Mouse (Mus musculus): ENCODE data around the gene Gm20403.
"Not testable (repeated sequence)": the region's sequence is repeated elsewhere in the genome, so short reads cannot be mapped to it uniquely, and the experiment has no call there.

The Gm20403 gene

DNA sequence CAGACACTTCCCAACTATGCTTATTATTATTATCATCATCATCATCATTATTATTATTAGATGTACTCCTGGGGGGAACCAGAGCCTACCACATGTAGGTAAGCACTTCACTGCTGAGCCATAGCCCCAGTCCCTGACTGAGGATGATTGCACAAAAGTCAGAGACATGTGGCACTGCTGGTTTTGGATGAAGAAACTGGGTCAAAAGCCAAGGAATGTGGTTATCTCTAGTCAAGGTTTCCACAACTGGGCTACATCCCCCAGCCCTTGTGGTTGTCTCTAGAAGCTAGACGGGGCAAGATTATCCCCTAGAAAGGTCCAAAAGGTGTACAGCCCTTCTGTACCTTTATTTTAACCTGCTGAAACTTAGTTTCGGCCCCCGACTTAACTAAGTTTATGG is 6.5 kb upstream of the Gm20403 start:
- DNase-seq, result no peak

DNA sequence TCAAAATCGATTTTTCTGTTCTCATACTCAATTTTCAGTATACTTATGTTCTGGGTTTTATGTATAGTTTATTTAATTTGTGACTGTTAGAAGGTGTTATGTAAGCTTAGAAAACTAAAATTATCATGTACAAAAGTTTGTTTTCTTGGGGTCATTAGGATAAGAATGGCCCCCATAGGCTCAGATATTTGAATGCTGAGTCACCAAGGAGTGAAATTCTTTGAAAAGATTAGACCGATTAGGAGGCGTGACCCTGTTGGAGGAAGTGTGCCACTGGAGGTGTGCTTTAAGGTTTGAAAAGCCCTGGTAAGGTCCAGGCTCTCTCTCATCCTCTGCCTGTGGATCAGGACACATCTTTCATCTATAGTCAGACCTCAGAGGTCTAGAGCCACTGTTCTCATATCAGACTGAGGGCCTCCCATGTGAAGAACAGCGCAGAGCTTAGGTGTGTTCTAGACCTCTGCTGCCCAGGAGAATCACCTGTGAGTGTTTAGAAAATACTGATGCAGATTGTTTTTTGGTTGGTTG is 2.1 kb upstream of the Gm20403 start:
- DNase-seq, result no peak

DNA sequence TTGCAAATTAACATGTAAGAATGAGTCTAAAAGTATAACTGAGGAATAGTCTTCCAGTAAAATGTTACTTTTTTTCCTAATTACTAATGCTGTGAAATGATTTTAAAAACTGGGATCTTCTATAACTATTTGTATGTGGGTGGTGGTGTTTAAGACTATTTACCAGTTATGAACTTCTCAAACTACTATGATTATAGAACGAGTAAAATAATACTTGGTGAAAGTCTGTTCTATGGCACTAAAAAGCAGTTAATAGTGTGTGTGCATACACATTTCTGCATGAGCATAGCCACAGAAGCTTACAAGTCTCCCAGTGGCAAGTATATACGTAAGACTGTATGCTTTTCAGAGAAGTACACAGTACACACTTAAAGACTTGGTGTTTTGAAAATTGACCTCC is 827 bp upstream of the Gm20403 start:
- DNase-seq, result no peak

DNA sequence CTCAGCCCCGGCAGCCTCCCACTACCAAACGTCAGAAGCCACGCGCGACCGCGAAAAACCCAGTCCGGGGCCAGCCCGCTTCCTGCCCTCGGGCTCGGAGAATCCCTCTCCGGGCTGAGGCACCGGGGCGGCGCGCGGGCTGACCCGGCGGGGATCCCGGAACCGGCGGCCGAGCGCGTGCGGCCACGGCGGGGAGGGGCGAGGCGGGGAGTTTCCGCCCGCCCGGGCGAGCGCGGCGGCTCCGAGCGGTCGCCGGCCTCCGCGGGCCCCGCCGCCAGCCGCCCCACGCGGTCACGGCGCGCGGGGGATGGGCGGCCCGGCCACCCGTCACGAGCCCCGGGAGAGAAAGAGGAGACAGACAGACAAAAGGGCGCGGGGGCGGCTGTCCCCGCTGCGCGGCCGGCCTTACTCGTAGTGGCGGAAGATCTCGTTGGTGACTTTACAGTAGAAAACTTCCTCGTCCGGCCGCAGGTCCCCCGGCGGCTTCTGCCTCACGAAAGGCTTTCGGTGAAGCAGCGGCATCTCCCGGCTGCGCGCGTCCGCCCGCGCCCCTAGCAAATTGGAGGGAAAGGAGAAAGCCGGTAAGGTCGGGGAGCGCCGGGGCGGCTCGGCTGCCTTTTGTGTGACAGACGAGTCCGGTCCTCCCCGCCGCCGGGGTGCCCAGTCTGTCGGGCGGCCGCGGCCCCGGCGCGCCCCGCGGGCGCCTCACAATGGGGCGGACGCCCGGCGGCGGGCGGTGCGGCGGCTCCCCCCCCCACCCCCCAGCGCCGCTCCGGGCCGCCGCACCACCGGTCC is 875 bp downstream of the Gm20403 start:
- peak; percentile 44 for DNase-seq

DNA sequence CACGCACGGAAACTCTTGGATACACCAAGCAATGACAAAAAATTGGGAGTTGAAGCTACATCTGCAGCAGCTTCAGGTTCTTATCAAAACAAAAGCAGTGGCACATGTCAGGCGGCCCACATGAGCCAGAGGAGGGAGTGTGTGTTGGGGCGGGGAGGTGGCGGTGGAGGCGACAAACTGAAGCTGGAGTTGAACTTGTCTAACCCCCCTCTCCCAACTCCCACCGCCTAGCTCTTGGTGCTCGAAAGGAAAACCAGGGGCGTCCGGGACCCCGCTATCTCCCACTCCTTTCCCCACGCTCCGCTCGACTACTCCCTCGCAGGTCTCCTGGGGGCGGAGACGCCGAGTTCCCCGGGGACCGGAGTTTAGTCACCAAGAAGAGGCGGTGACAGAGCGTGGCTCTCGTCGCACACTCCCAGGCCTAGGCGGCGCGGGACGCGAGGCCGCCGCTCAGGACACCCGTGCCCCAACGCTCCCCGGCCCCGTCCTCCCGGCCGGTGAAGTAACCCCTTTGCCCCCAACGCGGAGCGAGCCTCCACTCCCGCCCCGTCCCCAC is 1.6 kb downstream of the Gm20403 start:
- DNase-seq, result peak; percentile 40

DNA sequence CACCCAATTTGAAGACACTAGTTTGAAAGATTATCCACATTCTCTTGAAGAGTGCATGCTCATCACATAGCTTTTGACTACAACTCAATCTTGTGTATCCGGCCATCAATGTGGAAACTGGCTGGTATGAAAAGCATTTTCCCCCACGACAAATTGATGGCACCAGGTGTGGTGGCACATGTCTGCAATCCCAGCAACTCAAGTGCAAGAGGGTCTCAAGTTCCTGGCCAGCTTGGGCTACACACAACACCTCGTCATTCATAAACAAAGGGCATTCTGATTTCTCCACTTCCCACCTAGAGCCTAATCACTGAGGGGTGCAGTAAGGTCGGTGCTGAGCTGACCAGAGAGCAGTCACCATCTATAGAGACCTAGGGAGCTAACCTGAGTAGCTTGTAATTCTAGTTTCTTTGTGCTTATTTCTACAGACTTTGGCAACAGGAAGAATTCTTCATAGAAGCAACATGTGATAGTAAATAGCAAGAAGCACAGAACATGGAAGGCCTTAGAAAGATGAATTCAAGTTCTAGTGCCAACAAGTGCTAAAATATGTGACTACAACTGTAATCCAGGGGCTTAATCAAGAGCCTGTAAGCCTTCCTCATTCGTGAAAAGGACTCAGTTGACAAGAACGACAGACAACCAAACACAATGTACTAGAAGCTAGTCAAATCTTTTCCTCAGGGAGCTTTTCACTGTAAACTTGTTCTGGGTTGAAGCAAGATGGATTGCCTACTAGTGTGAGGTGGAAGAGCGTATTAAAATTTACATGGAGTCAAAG is 3.2 kb downstream of the Gm20403 start:
- DNase-seq, result no peak

DNA sequence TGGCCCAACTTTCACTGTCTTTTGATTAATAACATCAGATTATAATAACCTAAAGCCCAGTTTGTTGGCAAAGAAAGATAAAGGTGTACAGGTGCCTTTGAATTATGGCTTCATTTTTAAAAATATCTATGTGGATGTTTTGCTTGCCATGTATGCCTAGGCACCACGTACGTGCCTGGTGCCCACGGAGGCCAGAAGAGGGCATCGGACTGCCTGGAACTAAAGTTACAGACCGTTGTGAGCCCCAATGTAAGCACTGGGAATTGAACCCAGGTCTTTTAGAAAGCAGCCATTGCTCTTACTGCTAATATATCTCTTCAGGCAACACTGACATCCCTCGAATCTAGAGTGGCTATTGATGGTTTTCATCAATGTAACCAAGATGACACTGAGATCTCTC is 4.4 kb downstream of the Gm20403 start:
- no peak for DNase-seq

DNA sequence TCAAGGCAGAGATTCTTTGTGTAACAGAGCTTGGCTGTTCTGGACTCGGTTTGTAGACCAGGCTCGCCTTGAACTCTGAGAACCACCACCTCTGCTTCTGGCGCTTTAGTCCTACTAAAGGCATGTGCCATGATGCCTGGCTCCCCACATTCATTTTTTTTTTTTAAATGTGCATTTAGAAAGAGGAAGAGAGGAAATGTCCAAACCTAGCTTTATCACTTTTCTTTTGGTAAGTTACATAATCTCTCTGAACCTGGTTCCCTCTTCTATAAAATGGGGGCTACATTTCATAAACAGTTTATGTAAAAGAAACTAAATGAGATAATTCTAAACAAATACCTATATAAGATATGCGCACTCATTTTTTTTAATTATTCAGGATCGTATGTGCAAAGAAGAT is 5.4 kb downstream of the Gm20403 start:
- no peak for DNase-seq

DNA sequence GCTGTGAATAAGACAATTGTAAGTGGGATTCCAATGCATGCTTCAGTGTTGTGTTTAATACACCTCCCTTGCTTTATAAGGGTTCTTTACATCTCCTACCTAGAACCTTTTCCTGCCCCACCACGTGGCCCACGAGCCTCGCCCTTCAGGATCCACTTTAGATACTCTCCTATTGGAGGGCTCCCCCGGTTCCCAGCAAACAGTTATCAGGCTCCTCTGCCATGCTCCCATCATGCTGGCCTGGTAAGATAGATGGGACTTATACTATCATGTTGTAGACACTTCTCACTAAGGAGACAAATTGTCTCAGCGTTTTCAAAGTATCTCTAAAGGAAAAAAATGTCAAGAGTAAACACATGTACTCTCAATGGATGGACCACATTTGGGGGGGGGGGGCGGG is 5.8 kb downstream of the Gm20403 start:
- no peak for DNase-seq

DNA sequence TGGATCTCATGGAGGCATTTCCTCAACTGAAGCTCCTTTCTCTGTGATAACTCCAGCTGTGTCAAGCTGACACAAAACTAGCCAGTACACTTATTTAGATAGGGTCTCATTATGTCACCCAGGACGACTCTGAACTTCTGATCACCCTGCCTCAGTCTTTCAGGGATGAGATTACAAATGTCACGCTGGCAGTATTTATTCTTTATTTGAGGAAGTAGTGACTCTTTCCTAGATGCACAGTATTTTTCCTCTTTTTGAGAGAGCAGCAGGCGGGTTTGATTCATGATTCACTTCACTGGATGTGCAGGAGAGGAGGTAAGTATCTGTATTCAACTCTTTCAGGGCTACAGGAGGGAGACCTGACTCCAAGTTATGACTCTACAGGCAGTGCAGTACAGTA is 17.3 kb downstream of the Gm20403 start:
- DNase-seq, result no peak

DNA sequence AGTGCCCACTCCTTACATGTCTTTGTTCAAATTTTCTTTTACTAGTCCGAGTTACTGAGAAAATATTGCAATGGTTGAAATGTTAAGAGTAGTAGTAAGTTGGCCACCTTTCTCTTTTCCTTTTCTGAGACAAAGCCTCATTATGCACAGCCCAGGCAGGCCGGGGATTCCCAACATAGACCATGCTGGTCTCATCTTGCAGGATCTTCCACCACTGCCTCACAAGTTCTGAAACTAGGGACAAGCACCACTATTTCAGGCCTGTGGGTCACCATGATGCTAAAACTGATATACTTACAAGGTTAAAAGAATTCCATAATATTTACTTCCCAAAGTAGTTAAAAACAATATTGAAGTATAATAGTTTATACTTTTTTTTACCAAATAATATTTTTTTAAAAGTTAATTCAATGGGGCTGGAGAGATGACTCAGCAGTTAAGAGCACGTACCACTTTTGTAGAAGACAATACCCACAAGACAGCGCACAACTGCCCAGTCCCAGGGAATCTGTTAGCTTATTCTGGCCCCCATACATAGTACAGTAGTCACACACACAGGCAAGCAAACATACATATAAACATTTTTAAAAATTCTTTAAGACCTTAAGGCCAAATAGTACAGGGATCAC is 20.7 kb downstream of the Gm20403 start:
- no peak for DNase-seq

DNA sequence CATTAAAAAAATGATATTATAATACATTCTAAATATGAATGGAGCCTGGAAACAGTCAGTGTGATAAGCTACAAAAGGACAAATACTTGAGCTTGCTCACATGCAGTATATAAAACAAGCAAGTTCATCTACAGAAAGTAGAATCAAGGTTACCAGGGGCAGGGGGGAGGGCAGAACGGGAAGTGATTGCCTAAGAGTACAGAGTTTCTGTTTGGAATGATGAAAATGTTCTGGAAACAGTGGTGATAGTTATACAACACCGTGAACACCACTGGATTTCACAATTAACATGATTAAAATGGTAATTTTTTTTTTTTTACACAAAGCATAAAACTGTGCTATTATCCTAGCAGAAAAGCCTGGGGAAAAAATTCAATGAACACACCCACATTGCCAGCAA is 26.8 kb downstream of the Gm20403 start:
- DNase-seq, result no peak

DNA sequence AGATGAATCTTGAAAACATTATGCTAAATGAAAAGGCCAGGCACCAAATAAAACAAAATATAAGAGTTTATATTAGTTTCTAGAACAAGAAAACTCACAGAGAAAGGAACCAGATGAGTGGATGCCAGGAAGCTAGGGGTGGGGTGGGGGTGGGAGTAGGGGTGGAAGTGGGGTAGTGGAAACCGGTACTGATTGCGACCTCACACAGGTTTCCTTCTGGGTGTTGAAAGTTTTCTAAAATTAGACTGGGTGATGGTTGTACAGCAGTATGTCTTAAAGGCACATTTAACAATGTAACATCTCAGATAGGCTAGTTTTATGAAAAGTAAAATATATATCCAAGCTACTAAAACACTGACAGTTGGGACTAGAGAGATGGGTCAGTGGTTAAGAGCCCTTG is 29.4 kb downstream of the Gm20403 start:
- no peak for DNase-seq

DNA sequence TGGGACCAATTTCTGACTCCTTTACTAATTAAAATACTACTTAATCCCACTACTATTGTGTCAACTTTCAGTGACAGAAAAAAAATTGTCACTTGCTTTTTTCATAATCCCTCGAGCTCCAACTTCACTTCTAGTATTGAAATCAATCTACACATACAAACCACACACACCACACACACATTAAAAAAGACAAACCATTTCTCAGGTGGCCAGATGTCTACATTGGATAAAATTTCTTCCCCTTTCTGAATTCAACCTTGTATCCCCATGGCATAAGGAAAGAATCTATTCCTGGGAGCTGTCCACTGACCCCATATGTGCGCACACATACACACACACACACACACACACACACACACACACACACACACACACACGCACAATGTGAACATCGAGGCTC is 29.9 kb downstream of the Gm20403 start:
- no peak for DNase-seq

DNA sequence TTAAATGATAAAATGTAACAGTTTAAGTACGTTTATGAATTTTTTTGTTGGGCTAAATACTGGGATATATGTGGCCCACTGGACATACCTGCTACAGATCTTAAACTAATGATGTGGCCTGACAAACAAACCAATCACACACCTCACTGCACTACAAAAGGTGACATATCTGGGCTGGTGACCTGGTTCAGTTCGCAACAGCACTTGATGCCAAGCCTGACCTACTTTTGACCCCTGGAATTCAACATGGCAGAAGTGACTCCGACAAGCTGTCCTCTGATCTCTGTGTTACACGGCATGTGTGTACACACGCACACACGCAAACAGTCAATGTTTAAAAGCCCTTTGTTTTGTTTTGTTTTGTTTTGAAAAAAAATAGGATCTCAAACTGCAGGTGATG is 40.2 kb downstream of the Gm20403 start:
- DNase-seq, result no peak

DNA sequence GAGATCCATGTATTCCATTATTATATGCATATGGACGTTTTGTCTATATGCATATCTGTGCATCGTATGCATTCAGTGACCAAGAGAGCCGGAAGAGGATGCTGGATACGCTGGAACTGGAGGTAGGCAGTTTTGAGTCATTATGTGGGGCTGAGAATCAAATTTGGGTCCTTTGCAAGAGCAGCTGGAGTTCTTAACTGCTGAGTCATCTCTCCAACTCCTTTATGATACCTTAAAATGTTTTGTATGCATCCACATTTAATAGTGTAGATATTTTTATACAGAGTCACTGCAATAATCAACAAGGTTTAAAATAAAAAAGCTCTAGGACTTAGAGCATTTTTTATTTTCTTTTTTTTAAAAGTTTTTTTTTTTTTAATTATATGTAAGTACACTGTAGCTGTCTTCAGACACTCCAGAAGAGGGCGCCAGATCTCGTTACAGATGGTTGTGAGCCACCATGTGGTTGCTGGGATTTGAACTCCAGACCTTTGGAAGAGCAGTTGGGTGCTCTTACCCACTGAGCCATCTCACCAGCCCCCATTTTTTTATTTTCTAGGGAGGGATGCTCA is 43.7 kb downstream of the Gm20403 start:
- not testable (repeated sequence) for DNase-seq

DNA sequence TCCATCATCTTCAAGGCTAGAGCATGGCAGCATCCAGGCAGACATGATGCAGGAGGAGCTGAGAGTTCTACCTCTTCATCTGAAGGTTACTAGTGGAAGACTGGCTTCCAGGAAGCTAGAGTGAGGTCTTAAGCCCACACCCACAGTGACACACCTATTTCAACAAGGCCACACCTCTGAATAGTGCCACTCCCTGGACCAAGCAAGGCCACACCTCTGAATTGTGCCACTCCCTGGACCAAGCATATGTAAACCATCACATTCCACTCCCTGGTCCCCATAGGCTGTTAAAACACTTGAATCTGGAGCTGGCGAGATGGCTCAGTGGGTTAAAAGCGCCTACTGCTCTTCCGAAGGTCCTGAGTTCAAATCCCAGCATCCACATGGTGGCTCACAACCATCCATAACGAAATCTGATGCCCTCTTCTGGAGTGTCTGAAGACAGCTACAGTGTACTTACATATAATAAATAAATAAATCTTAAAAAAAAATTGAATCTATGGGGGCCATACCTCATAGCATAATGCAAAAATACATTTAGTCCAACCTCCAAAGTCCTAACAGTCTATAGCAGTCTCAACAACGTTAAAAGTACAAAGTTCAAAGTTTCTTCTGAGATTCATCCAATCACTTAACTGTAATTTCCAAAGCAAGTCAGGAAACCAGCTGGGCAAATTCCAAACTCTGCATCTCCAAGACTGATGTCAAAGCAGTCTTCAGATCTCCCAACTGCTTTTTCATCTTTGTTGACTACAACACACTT is 48.6 kb downstream of the Gm20403 start:
- DNase-seq, result not testable (repeated sequence)
